Mouse (Mus musculus) limb, embryonic 13.5 days (tissue): ENCODE measurements around the gene Scn4a. TPM values are rescaled to one million over a fixed set of nuclear protein-coding genes. Genes with fewer than 3 reads are reported as not detected.

Experiments
- polyA plus RNA-seq: library from polyadenylated mRNA; unstranded; fragments of >200 nt; fragmentation: Nextera tagmentation; extraction: Ambion mirVana; gene quantifications from 2 replicates; pipeline ENCODE4 v1.2.1, GENCODE M21; 2015

Gene Scn4a
- polyA plus RNA-seq, 1 experiment from 2014 or later = 0.42 TPM

Other genes with a start within 250 kb of the Scn4a start
- gene Gm10840, start 192.4 kb downstream of the Scn4a start, polyA plus RNA-seq = not detected in 2 replicates
- 378 and 399 TPM in 2 replicates for gene Limd2, start 192.4 kb downstream of the Scn4a start, polyA plus RNA-seq
- 32.8 and 33.7 TPM in 2 replicates for gene Strada, start 151.1 kb downstream of the Scn4a start, polyA plus RNA-seq
- 73.2 and 76.8 TPM in 2 replicates for gene Ccdc47, start 136.9 kb downstream of the Scn4a start, polyA plus RNA-seq
- 88.5 and 91.4 TPM in 2 replicates for gene Ddx42, start 136.4 kb downstream of the Scn4a start, polyA plus RNA-seq
- 56.4 and 58.5 TPM in 2 replicates for gene Ftsj3, start 97.2 kb downstream of the Scn4a start, polyA plus RNA-seq
- gene Psmc5, start 97.1 kb downstream of the Scn4a start, polyA plus RNA-seq = 320 and 338 TPM in 2 replicates
- 82.6 and 82.7 TPM in 2 replicates for gene Smarcd2, start 80.3 kb downstream of the Scn4a start, polyA plus RNA-seq
- gene Tcam1, start 76.6 kb downstream of the Scn4a start, polyA plus RNA-seq = 0.34 and 0.43 TPM in 2 replicates
- not detected in 2 replicates for gene Gh, start 51.4 kb downstream of the Scn4a start, polyA plus RNA-seq
- 1.6 and 2.9 TPM in 2 replicates for gene Cd79b, start 38.5 kb downstream of the Scn4a start, polyA plus RNA-seq
- 0.25 TPM in 1 of 2 replicates, not detected in the other for gene Prr29, start 12.2 kb upstream of the Scn4a start, polyA plus RNA-seq
- gene Icam2, start 34.8 kb upstream of the Scn4a start, polyA plus RNA-seq = 28.7 and 30.1 TPM in 2 replicates
- 6.8 and 7.6 TPM in 2 replicates for gene Ern1, start 134.6 kb upstream of the Scn4a start, polyA plus RNA-seq